Mouse (Mus musculus) embryonic facial prominence, embryonic 11.5 days (tissue): ENCODE results near the gene Ptpn11. TPM values are rescaled to one million over a fixed set of nuclear protein-coding genes. Genes with fewer than 3 reads are reported as not detected.

Experiments
- ATAC-seq: fragments of 200-750 bp; cut with Nextera tagmentation; replicated peaks from 2 replicates; pipeline ENCODE4 v1.8.0; 2017; ENCODE audit warnings: low read depth; ENCODE audit not compliant: insufficient number of reproducible peaks, low FRiP score, low TSS enrichment
- DNase-seq: peaks from one replicate; pipeline ENCODE4 v3.0.0-alpha.2; 2015; ENCODE audit warnings: low spot score
- H3K27ac ChIP-seq: fragments of 300-500 bp; sonication (generic); replicated peaks from 2 replicates; pipeline ENCODE4 v1.5.1; 2014; ENCODE audit warnings: mild to moderate bottlenecking, low read depth, low read length, control low read depth
- H3K27me3 ChIP-seq: fragments of 300-500 bp; sonication (generic); 2 replicates; pipeline ENCODE4 v1.6.1; 2014; ENCODE audit warnings: mild to moderate bottlenecking, low read length, moderate library complexity, mixed read lengths; ENCODE audit not compliant: control insufficient read depth, insufficient read depth
- H3K36me3 ChIP-seq: fragments of 300-500 bp; sonication (generic); replicated peaks from 2 replicates; pipeline ENCODE4 v1.6.1; 2014; ENCODE audit warnings: low read depth, mild to moderate bottlenecking, low read length, moderate library complexity, mixed read lengths; ENCODE audit not compliant: control insufficient read depth, insufficient read depth
- H3K4me1 ChIP-seq: fragments of 300-500 bp; sonication (generic); 2 replicates; pipeline ENCODE4 v1.6.1; 2014; ENCODE audit warnings: low read length, mixed read lengths; ENCODE audit not compliant: control insufficient read depth, insufficient read depth
- H3K4me2 ChIP-seq: fragments of 300-500 bp; sonication (generic); 2 replicates; pipeline ENCODE4 v1.6.1; 2014; ENCODE audit warnings: low read depth, mild to moderate bottlenecking, control low read depth, low read length, moderate library complexity
- H3K4me3 ChIP-seq: fragments of 300-500 bp; sonication (generic); 2 replicates; pipeline ENCODE4 v1.5.1; 2014; ENCODE audit warnings: low read depth, low read length, control low read depth
- H3K9ac ChIP-seq: fragments of 300-500 bp; sonication (generic); replicated peaks from 2 replicates; pipeline ENCODE4 v1.6.1; 2014; ENCODE audit warnings: mild to moderate bottlenecking, control low read depth, low read length
- H3K9me3 ChIP-seq: fragments of 300-500 bp; sonication (generic); replicated peaks from 2 replicates; pipeline ENCODE4 v1.6.1; 2016; ENCODE audit warnings: mild to moderate bottlenecking, low read length, inconsistent platforms, mixed read lengths; ENCODE audit not compliant: control insufficient read depth
- WGBS: fragments of 180-500 bp; shearing (Covaris S2); extraction: QIAGEN DNeasy Blood & Tissue Kit; methylation state at CpG from one replicate; pipeline ENCODE4 v1.1.7; 2014; 5-methylcytosine and 5-hydroxymethylcytosine counted together
- polyA plus RNA-seq: library from polyadenylated mRNA; unstranded; fragments of >200 nt; fragmentation: Nextera tagmentation; extraction: Ambion mirVana; gene quantifications from 2 replicates; pipeline ENCODE4 v1.2.1, GENCODE M21; 2014

Ptpn11 gene
- polyA plus RNA-seq, 1 experiment from 2014 or later: 25.1 TPM

DNA sequence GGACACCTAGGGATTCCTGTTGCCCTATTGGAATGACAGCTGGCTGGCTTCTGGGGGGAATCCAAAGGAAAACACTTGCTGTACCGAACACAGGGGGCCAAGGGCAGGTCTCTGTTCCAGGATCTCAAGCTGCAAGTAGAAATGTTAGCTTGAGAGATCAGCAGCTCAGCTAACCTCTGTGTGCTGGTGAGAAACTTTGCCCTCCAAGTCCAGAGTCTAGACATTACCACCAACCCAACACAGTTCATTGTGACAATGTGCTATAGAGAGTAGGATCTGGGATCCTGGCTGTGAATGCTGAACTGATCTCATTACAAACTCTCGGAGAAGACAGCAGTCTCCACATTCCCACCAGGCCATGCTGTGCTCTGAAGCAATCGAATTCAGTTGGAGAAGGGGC, 59.4 kb downstream of the Ptpn11 start:
- DNase-seq (no peak), ATAC-seq (no peak)
- H3K9ac ChIP-seq: no peak overlapping the region
- no peaks in the 10 kb centered on the region for H3K9me3 ChIP-seq
- no peak overlapping the region for H3K4me3 ChIP-seq
- WGBS: 91% methylated on average over 3 of the region's 3 CpGs
- H3K36me3 ChIP-seq: peaks cover 11% of the 10 kb centered on the region
- H3K27me3 ChIP-seq: no peaks in the 10 kb centered on the region
- no peak overlapping the region for H3K4me2 ChIP-seq
- H3K27ac ChIP-seq: no peak overlapping the region
- H3K4me1 ChIP-seq: no peaks in the 10 kb centered on the region

DNA sequence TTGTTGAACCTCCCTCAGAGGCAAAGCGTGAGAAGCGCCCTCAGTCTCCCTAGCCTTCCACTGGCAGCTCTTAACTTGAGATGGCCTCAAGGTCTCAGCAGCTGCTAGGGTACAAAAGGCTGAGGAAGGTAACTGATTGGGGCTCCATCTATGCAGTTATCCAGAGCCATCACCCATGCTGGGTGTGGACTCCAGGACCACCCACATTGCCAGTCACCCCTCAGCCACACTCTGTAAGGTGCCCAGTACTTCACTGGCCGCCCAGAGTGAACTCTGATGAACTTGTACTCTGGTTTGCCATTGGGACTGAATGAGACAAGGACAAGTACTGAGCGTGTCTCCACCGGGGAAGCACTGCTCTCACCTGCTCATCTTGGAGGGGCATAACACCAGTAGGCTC, 61.9 kb downstream of the Ptpn11 start:
- DNase-seq: no peak
- Histone ChIP-seq H3K4me2 (no peak overlapping the region), H3K27me3 (no peaks in the 10 kb centered on the region), H3K36me3 (peaks cover 8% of the 10 kb centered on the region), H3K9ac (no peak overlapping the region), H3K27ac (no peak overlapping the region), H3K4me3 (no peak overlapping the region), H3K4me1 (no peaks in the 10 kb centered on the region), H3K9me3 (no peaks in the 10 kb centered on the region)
- WGBS: 92% methylated on average over 5 of the region's 5 CpGs
- no peak for ATAC-seq

DNA sequence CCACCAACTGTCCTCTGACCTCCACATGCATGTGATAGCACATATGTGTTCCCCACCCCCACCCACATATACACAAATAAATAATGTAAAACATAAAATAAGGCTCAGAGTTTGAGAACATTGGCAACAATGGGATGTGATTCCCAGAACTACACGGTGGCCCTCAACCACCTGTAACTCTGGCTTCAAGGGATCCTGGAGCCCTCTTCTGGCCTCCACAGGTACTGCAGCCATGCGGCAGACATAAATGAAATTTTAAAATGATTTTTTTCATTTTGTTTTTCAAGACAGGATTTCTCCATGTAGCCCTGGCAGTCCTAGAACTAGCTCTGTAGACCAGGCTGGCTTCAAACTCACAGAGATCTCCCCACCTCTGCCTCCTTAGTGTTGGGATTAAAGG, 65.1 kb downstream of the Ptpn11 start:
- no peak overlapping the region for H3K4me3 ChIP-seq
- 76% methylated on average over 2 of the region's 2 CpGs for WGBS
- H3K4me2 ChIP-seq: no peak overlapping the region
- H3K9me3 ChIP-seq: no peaks in the 10 kb centered on the region
- DNase-seq (peak; percentile 20), ATAC-seq (no peak)
- H3K36me3 ChIP-seq: no peaks in the 10 kb centered on the region
- H3K27me3 ChIP-seq: no peaks in the 10 kb centered on the region
- no peak overlapping the region for H3K9ac ChIP-seq
- H3K4me1 ChIP-seq: no peaks in the 10 kb centered on the region
- no peak overlapping the region for H3K27ac ChIP-seq

DNA sequence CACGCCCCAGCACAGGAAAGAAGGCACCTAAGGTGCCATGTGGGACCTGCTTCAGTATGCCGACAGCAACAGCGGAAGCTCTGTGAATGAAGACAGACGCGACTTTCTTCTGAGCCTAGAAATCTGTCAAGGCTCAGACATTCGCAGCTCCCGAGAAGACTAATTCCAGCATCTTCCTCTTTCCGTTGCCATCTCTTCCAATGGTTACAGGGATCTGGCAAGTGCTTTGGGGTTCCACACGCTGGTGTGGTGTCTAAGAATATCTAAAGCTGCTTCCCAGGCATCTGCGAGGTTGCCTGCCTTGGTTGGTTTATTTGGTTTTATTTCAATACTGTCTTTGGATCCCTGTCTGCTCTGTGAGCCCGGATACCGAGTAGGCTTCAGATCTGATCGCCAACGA, 65.6 kb downstream of the Ptpn11 start:
- Histone ChIP-seq H3K4me3 (no peak overlapping the region), H3K27me3 (no peaks in the 10 kb centered on the region), H3K36me3 (no peaks in the 10 kb centered on the region), H3K27ac (no peak overlapping the region), H3K4me2 (no peak overlapping the region), H3K9me3 (no peaks in the 10 kb centered on the region), H3K9ac (no peak overlapping the region), H3K4me1 (no peaks in the 10 kb centered on the region)
- 89% methylated on average over 14 of the region's 14 CpGs for WGBS
- no peak for DNase-seq
- ATAC-seq: no peak

DNA sequence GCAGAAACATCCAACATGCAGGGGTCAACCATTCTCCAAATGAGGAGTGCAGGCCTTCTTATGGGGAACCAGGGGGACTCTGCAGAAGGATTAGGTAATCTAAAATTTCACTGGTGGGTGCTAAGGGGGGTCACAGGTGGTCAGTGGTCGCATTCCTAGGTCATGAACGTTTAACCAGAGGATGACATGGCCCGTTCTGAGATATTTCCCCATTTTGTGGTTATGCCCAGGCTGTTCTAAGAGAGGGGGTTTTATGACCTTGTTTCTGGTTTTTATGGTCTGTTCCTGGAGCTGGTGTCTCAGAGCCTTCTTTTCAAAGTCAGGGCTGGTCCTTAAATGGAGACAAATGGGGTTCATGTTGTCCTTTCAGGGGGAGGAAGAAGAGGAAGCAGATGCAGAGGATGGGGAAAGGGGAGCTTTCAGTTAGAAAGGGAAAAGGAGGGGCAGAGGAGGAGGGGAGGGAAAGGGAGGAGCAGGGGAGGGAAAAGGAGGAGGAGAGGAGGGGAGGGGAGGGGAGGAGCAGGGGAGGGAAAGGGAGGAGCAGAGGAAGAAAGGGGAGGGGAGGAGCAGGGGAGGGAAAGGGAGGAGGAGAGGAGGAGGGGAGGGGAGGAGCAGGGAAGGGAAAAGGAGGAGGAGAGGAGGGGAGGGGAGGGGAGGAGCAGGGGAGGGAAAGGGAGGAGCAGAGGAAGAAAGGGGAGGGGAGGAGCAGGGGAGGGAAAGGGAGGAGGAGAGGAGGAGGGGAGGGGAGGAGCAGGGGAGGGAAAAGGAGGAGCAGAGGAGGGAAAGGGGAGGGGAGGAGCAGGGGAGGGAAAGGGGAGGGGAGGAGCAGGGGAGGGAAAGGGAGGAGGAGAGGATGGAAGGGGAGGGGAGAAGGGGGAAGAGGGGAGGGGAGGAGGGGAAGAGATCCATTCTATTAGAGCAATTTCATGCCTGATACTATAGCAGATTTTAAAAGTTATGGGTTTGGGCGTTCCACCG, 66.7 kb downstream of the Ptpn11 start:
- WGBS: 75% methylated on average over 5 of the region's 5 CpGs
- Histone ChIP-seq H3K27ac (no peak overlapping the region), H3K9ac (no peak overlapping the region), H3K9me3 (no peaks in the 10 kb centered on the region), H3K4me2 (no peak overlapping the region), H3K4me3 (no peak overlapping the region), H3K27me3 (no peaks in the 10 kb centered on the region), H3K36me3 (no peaks in the 10 kb centered on the region), H3K4me1 (no peaks in the 10 kb centered on the region)
- DNase-seq: no peak
- no peak for ATAC-seq

DNA sequence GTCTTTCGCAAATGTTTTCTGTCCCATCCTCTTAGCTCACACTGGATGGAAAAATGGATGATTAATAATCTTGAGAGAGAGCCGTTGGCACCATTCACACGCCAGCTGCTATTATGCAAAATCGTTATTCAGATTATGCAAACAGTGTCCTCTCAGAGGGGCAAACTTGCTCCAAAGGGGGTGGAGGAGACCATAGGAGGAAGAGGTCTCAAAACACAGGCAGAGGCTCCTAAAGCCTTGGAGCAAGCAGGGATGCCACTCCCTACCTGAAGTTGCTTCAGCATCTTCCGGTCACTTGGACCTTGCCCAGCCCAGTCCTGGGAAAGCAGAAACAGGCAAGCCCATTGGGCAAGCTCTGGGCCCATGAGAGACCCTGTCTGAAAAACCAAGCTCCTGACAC, 67.8 kb downstream of the Ptpn11 start:
- no peaks in the 10 kb centered on the region for H3K9me3 ChIP-seq
- no peak for DNase-seq
- H3K36me3 ChIP-seq: no peaks in the 10 kb centered on the region
- WGBS: 93% methylated on average over 5 of the region's 5 CpGs
- no peak overlapping the region for H3K4me3 ChIP-seq
- H3K27me3 ChIP-seq: no peaks in the 10 kb centered on the region
- no peak for ATAC-seq
- H3K27ac ChIP-seq: no peak overlapping the region
- H3K4me1 ChIP-seq: no peaks in the 10 kb centered on the region
- no peak overlapping the region for H3K4me2 ChIP-seq
- H3K9ac ChIP-seq: no peak overlapping the region

DNA sequence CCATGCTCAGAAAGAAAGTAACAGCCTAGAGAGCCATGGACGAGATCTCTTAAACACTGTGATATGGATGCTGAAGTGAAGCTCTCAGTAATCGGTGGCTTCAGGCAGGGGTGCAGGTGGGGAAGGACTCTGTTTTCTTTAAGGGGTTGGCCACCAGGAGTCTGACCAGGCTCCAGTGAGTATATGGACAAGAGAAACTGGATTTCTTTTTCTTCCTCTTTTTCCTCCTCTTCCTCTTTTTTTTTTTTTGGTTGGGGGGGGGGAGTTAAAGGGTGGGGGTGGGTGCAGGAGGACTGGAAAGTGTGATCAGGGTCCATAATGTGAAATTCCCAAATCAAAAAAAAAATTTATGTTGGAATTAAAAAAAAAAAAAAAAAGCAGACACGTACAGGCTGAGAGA, 68.6 kb downstream of the Ptpn11 start:
- Histone ChIP-seq H3K27ac (no peak overlapping the region), H3K36me3 (no peaks in the 10 kb centered on the region), H3K27me3 (no peaks in the 10 kb centered on the region), H3K9ac (no peak overlapping the region), H3K9me3 (no peaks in the 10 kb centered on the region), H3K4me1 (no peaks in the 10 kb centered on the region), H3K4me3 (no peak overlapping the region), H3K4me2 (no peak overlapping the region)
- 74% methylated on average over 3 of the region's 3 CpGs for WGBS
- ATAC-seq (no peak), DNase-seq (no peak)

DNA sequence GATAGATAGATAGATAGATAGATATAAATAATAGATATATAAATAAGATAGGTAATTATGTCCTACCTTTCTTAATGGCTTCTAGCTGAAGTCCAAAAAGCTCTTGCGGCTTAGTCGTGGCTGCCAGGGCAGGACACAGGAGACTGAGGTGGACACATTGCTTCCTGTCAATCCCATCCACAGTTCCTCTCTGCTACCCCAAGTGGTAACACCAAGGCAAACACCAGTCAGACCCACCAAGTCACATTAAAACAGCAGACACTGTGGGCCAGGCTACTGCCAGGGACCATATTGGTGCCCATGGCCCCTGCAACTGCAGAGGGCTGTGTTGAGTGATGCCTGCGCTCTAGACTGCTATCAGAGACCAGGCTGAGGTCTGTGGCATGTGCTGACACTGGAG, 69.2 kb downstream of the Ptpn11 start:
- Histone ChIP-seq H3K36me3 (no peaks in the 10 kb centered on the region), H3K27ac (no peak overlapping the region), H3K9me3 (no peaks in the 10 kb centered on the region), H3K27me3 (no peaks in the 10 kb centered on the region), H3K4me2 (no peak overlapping the region), H3K4me1 (no peaks in the 10 kb centered on the region), H3K9ac (no peak overlapping the region), H3K4me3 (no peak overlapping the region)
- no peak for ATAC-seq
- DNase-seq: no peak
- WGBS: 94% methylated on average over 3 of the region's 3 CpGs
